Mouse (Mus musculus) spleen, adult 10 weeks (tissue): Measurements from ENCODE around the gene Apobec3. TPM values are rescaled to one million over a fixed set of nuclear protein-coding genes. Genes with fewer than 3 reads are reported as not detected.

ENCODE experiments used
- polyA plus RNA-seq: library from polyadenylated mRNA; stranded (reverse); fragments of 350-450 nt; fragmentation: Illumina TruSeq; extraction: RNeasy Lipid Tissue Mini Kit (QIAGEN cat#74804); gene quantifications from one replicate; pipeline ENCODE4 v1.2.3, GENCODE M21; 2015; ENCODE audit warnings: low replicate concordance; ENCODE audit not compliant: insufficient read depth

Apobec3 gene
- polyA plus RNA-seq: 616 TPM

DNA sequence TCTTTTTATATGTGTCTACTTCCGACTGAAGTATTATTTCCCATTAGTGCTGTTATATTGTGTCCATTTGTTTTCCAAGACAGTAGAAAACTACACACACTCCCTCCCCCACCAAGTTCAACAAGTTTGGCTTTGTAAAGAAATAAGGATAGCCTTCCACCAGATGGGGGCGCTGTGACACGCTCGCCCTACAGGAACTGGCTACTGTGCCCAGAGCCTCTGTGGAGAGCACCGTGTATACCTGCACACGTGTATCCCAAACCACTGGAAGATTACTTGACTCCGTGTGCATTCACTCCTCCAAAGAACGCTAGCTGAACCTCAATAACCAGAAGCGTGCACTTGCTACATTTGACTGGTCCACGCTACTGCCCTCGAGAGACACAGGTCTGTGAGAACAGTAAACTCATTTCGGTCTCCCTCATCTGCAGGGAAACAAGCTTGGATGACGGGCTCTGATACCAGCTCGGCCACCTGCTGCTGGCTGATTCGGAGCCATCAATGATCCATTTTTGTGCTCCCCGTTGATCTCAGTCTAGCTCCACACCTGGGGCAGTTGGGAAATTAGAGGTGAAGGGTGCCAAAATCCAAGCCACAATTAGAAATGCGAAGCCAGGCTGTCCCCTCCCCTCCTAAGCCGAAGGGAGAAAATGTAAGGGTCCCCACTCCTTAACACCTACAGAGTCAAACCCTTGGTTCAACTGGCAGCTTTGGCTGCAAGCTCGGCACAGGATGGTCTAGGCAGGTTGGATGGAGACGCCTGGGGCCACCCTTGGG, at the start of gene Apobec3:
Apobec3 (plus strand) TSS at position 224 of the 777 bp plus-strand sequence.

Other genes with a start within 250 kb of the Apobec3 start
- 1.9 TPM for gene Fam227a, start 232.7 kb upstream of the Apobec3 start, polyA plus RNA-seq
- gene Cby1, start 232.5 kb upstream of the Apobec3 start, polyA plus RNA-seq: 5.9 TPM
- gene Tomm22, start 220.8 kb upstream of the Apobec3 start, polyA plus RNA-seq: 210 TPM
- 20.9 TPM for gene Josd1, start 203.7 kb upstream of the Apobec3 start, polyA plus RNA-seq
- gene Gtpbp1, start 200.8 kb upstream of the Apobec3 start, polyA plus RNA-seq: 35.7 TPM
- 65.8 TPM for gene Sun2, start 149.1 kb upstream of the Apobec3 start, polyA plus RNA-seq
- 4.7 TPM for gene Dnal4, start 113.8 kb upstream of the Apobec3 start, polyA plus RNA-seq
- 1.9 TPM for gene Nptxr, start 86.9 kb upstream of the Apobec3 start, polyA plus RNA-seq
- not detected for gene Npcd, start 57.4 kb upstream of the Apobec3 start, polyA plus RNA-seq
- gene Cbx6, start 57.0 kb upstream of the Apobec3 start, polyA plus RNA-seq: 12.9 TPM
- gene Cbx7, start 79.5 kb downstream of the Apobec3 start, polyA plus RNA-seq: 65.1 TPM
- 4.6 TPM for gene Pdgfb, start 123.3 kb downstream of the Apobec3 start, polyA plus RNA-seq
- gene Syngr1, start 199.7 kb downstream of the Apobec3 start, polyA plus RNA-seq: 0.41 TPM
- 1,491 TPM for gene Rpl3, start 200.2 kb downstream of the Apobec3 start, polyA plus RNA-seq
- gene Tab1, start 241.5 kb downstream of the Apobec3 start, polyA plus RNA-seq: 5.5 TPM